Mouse (Mus musculus): ENCODE data around the gene Cpa4.

GRCm38 (mm10) chr6:30605111-30605510 lies 36.9 kb downstream of the Cpa4 start:
- no peak for TF ChIP-seq CTCF (IDR thresholded peaks at IDR 0.05; ENCODE audit: low read depth, low read length)
- TF ChIP-seq POLR2A (IDR thresholded peaks at IDR 0.05; ENCODE audit: borderline replicate concordance, low read depth, low read length) = no peak

All from bone marrow macrophage, adult 2 months (primary cell).